Mouse (Mus musculus) embryonic stem cell, embryonic (primary cell): ENCODE measurements around the gene Pdcd1lg2.

Source experiments
- CTCF ChIA-PET, 4 experiments: fragments of 300-600 bp in 2 of 4; fragments of 350-600 bp in 2 of 4; sonication (Branson Sonifier 250); formaldehyde crosslinking; loops; one replicate each; lab custom pipeline; 2022; ENCODE audit warnings: inconsistent platforms in 2 of 4; lab: Charles Lee
- POLR2A ChIA-PET, 4 experiments: fragments of 300-600 bp in 2 of 4; fragments of 350-600 bp in 2 of 4; sonication (Branson Sonifier 250); formaldehyde crosslinking; loops; one replicate each; lab custom pipeline; 2022; ENCODE audit warnings: antibody characterized with exemption in 4 of 4, inconsistent platforms in 1 of 4; lab: Charles Lee

The Pdcd1lg2 gene

DNA sequence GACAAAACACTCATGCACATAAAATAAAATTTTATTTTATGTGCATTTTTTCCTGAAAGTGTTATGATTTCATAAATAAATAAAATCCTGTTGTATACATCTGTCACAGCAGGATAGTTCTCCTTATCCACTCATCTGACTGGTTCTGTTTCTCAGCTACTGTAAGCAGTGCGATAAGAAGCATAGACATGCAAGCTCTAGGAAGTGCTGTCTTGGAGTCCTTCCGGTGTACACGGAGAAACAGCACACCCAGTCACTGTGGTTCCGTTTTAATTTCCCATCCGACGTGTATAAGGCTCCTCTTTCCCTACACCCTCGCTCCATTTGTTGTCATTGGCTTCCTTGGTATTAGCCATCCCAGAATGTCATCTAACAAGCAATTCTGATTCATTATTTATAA is 87.2 kb downstream of the Pdcd1lg2 start:
- ChIA-PET CTCF (no interaction called here), POLR2A (interaction anchor here in 2 of 4 experiments (0.6 to 0.7 kb wide), 2 partner anchors 145 to 313 kb away, joined by 3 to 4 read pairs; no protein-coding TSS in a partner anchor)

DNA sequence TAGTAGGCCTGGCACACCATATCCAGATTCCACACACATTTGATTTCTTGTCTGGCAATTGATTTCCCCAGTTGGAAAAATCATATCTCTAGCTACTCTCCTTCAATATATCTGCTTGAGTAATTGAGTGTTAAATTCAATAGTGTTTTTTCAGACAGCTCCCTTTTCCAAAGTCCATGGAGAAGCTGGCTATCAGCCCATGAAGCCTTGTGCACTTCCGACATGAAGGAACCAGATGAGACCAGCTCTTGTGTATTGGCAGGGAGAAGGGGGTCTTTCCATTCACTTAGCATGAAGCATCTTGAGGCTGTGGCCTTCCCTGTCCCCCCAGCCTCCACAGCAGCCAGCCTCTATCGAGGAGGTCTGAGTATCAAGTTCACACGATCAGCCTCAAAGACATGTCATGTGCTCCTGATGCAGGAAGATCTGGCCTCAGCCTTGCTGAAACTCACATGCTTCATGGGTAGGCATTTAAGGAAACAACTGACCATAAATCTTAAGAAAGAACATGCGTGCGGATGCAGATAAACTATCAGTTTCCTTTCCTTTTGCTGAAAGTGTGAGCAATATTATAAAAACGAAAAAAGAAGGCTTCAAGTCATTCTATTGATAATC is 88.2 kb downstream of the Pdcd1lg2 start:
- CTCF ChIA-PET = no interaction called here

DNA sequence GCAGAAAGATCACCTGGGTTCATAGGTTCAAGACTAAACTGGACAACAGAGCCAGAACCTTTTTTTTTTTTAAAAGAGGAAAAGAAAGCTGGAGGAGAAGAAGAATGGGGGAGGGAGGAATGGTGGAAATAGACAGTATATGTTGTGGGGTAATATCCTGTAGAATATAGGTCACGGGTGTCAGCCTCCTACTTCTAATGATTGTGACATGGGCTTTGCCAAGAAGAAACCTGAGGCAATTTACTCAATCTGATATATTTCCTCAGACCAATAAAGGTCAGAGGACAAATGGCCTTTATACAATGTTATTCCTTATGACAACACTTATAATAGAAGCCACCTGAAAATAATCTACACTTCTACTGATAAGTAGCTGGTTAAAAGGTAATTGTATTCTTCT is 89.6 kb downstream of the Pdcd1lg2 start:
- ChIA-PET CTCF (interaction anchor here (0.5 to 3.4 kb wide), 23 partner anchors 9 to 436 kb away, joined by 3 to 40 read pairs (median 6); partner anchors contain the start of gene Ric1 (in 1 of the 4)), POLR2A (interaction anchor here in 2 of 4 experiments (0.7 to 2.7 kb wide), 4 partner anchors 16 to 1188 kb away, joined by 4 to 11 read pairs (median 6); no protein-coding TSS in a partner anchor)

More for the DNA sequence above, 88.2 kb downstream of the Pdcd1lg2 start:
- POLR2A ChIA-PET = no interaction called here

- ChIA-PET POLR2A (interaction anchor here in 3 of 4 experiments (0.6 to 2.7 kb wide), 19 partner anchors 15 to 1189 kb away, joined by 3 to 11 read pairs (median 4); partner anchors contain the start of gene Cdc37l1 (in 1 of the 3)), CTCF (interaction anchor here (0.5 to 3.4 kb wide), 88 partner anchors 8 to 1056 kb away, joined by 3 to 40 read pairs (median 4); partner anchors contain the start of genes Cd274 (in 2 of the 4), Plgrkt (in 2 of the 4), Ric1 (in 2 of the 4) and Rln1 (in 2 of the 4))
Measured at GRCm38 (mm10) chr19:29501106-29501505, 90.4 kb downstream of the Pdcd1lg2 start.

- CTCF ChIA-PET = interaction anchor here (0.5 to 3.4 kb wide), 93 partner anchors 8 to 1056 kb away, joined by 3 to 40 read pairs (median 4); partner anchors contain the start of genes Cd274 (in 3 of the 4), Plgrkt (in 3 of the 4), Ermp1 (in 2 of the 4) and Ric1 (in 2 of the 4)
- POLR2A ChIA-PET = interaction anchor here (0.6 to 2.7 kb wide), 20 partner anchors 14 to 682 kb away, joined by 3 to 11 read pairs (median 4); partner anchors contain the start of gene Cdc37l1 (in 1 of the 4)
Measured at GRCm38 (mm10) chr19:29501507-29501906, 90.8 kb downstream of the Pdcd1lg2 start.

DNA sequence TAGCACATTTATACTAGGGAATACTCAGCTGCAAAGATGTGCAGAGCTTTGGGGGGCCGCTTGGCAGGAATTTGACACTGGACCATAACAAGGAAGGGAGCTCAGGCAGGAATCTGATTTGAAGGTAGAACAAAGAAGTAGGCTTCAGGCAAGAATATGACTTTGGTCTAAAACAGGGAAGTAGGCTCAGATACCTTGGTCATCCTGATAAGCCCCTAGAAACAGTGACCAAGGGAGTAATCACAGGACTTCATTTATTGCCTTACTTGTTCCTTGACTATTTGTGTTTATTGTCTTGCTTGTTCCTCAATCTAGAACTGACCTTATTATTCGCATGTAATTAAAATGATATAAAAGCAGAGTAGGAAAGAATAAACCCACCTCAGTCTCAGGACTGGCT is 93.4 kb downstream of the Pdcd1lg2 start:
- POLR2A ChIA-PET = no interaction called here
- CTCF ChIA-PET = interaction anchor here in 2 of 4 experiments (0.6 to 1.0 kb wide), 3 partner anchors 9 to 237 kb away, joined by 3 to 9 read pairs (median 3); no protein-coding TSS in a partner anchor

GRCm38 (mm10) chr19:29505617-29506016 is 94.9 kb downstream of the Pdcd1lg2 start:
- CTCF ChIA-PET = interaction anchor here in 1 of 4 experiments (0.8 kb wide), 1 partner anchor 58 kb away, joined by 3 read pairs; no protein-coding TSS in a partner anchor
- POLR2A ChIA-PET = interaction anchor here in 2 of 4 experiments (1.1 kb wide), 2 partner anchors 10 to 17 kb away, joined by 3 to 4 read pairs; no protein-coding TSS in a partner anchor

- CTCF ChIA-PET = no interaction called here
- POLR2A ChIA-PET = no interaction called here
Measured at GRCm38 (mm10) chr19:29508208-29508607, 97.5 kb downstream of the Pdcd1lg2 start.

DNA sequence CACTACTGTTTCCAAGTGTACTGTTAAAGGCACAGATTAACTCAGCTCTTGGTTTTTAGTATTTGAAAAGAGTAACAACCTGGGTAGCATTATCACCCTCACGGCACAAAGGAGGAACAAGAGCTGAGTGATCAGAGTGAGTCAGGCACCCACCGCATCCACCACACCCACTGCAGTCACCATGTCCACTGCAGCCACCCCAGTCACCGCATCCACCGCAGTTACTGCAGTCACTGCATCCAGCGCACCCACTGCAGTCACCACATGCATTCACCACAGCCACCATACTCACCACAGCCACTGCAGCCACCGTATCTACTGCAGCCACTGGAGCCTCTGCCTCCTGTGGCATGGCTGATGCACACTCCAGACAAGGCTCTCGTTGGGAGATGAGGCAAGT is 99.1 kb downstream of the Pdcd1lg2 start:
- POLR2A ChIA-PET = interaction anchor here in 1 of 4 experiments (1.5 kb wide), 1 partner anchor 12 kb away, joined by 4 read pairs; the partner anchor contains the start of gene Ric1
- CTCF ChIA-PET = interaction anchor here in 2 of 4 experiments (0.9 to 1.3 kb wide), 2 partner anchors 9 to 154 kb away, joined by 3 to 4 read pairs; no protein-coding TSS in a partner anchor

DNA sequence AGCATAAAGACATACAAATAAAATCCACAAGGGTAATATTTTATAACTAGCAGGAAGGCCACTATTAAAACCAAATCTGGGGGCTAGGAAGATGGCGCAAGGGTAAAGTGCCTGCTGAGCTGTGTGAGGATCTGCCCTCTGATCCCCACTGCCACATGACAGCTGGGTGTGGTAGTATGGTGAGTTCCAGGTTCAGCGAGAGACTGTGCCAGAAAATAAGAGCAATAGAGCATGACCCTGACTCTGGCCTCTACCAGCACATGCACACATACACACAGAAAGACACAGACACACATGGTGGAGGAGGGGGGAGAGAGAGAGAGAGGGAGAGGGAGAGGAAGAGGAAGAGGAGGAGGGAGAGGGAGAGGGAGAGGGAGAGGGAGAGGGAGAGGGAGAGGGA is 101.1 kb downstream of the Pdcd1lg2 start:
- POLR2A ChIA-PET = interaction anchor here in 1 of 4 experiments (0.9 kb wide), 1 partner anchor 10 kb away, joined by 4 read pairs; no protein-coding TSS in a partner anchor
- CTCF ChIA-PET = no interaction called here

DNA sequence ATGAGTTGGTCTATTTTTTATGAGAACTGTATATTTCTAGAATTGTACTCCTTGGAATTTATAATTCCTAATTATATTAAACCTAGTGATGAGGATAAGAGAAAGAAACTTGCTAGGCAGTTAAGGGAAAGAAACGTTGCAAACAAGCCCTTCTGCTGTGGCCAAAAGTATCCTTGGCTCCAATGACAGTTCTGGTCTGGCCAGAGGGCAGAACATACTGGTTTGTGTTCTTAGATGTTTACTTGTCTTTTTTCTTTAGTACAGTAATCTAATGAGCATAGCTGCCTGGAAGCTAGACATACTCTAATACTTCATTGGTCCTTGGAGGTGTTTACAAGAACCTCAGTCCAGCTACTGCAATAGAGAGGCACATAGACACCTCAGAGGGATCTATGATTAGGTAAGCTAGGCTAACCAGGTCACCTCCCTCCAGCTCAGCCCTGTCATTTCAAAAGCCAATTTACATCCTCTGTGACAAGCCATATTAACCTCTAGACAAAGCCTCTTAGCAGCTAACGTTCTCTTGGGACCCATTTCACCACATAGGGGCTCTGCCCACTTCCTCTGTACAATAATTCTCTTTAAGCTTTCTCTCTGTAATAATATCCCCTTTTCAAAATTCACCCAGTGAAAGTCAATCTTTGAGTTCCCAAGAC is 102.5 kb downstream of the Pdcd1lg2 start:
- CTCF ChIA-PET = no interaction called here
- POLR2A ChIA-PET = interaction anchor here in 3 of 4 experiments (0.6 to 0.7 kb wide), 3 partner anchors 8 to 141 kb away, joined by 3 read pairs; partner anchors contain the start of gene Ric1 (in 1 of the 3)

DNA sequence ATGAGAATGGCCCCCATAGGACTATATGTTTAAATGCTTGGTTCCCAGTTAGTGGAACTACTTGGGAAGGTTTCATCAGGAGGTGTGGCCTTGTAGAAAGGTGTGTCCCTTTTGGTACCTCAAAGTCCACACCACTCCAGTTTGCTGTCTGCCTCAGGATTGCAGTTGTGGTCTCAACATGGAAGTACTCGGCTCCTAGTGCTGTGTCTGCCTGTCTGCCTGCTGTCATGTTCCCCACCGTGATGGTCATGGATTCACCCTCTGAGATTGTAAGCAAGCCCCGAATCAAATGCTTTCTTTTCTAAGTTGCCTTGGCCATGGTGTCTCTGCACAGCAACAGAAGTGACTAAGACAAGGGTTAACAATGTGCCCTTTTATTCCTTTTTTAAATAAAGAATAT is 103.4 kb downstream of the Pdcd1lg2 start:
- CTCF ChIA-PET = no interaction called here
- POLR2A ChIA-PET = no interaction called here

DNA sequence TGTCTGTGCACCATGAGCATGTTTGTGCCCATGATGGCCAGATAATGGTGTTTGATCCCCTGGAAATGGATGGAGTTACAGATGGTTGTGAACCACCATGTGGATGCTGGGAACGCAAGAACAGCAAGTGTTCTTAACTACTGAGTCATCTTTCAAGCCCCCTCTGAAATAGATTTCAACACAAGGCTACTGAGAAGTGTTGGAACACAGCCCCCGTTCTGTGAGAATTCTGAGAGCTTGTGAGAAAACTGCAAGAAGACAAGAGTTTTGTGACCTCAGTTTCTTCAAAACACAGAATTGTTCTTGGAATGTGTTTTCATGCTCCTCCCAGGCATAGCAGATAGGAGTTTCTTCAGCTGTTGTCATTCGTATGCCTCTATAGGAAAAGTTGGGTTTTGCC is 104.7 kb downstream of the Pdcd1lg2 start:
- ChIA-PET POLR2A (interaction anchor here in 3 of 4 experiments (0.6 to 4.0 kb wide), 7 partner anchors 10 to 448 kb away, joined by 3 to 11 read pairs (median 3); no protein-coding TSS in a partner anchor), CTCF (interaction anchor here in 2 of 4 experiments (1.0 to 1.4 kb wide), 2 partner anchors 14 kb away, joined by 4 to 15 read pairs; no protein-coding TSS in a partner anchor)

DNA sequence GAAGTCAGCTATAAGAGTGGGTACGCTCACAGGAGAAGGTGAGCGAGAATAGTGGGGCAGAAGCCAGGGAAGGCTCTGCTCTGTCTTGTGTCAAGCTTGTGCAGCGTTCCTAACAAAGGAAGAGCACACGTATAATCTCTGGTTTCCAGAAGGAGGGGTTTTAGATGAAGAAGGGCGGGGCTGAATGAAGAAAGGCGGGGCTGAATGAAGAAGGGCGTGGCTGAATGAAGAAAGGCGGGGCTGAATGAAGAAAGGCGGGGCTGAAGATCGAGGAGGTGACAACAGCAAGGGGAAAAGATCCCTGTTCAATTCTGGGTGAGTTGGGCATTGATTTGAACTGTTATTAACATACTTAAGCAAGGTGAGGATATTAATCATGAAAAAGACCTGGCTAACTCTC is 105.3 kb downstream of the Pdcd1lg2 start:
- CTCF ChIA-PET = interaction anchor here in 2 of 4 experiments (1.0 to 1.4 kb wide), 2 partner anchors 14 kb away, joined by 4 to 15 read pairs; no protein-coding TSS in a partner anchor

DNA sequence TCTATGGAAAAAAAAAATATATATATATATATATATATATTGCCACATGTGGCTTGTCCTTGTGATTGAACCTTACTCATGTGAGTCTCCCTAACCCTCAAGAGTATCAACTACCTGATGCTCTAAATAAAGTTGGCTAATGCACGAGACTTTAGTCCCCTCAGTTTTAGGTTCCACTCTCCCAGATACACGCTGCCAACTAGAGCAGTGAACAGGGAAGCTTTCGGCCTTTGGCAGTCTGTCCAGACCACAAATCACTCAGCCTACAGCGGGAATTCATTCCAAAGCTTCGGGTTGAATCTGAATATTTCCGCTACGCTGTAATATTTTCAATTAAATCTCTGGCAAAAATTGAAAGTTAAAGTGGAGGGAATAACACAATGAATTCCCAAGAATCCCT is 107.7 kb downstream of the Pdcd1lg2 start:
- POLR2A ChIA-PET = interaction anchor here in 2 of 4 experiments (0.5 to 4.0 kb wide), 4 partner anchors 18 to 224 kb away, joined by 3 to 11 read pairs (median 3); no protein-coding TSS in a partner anchor
- CTCF ChIA-PET = no interaction called here

More for the DNA sequence above, 105.3 kb downstream of the Pdcd1lg2 start:
- POLR2A ChIA-PET = interaction anchor here in 3 of 4 experiments (0.6 to 4.0 kb wide), 7 partner anchors 10 to 449 kb away, joined by 3 to 11 read pairs (median 3); no protein-coding TSS in a partner anchor

DNA sequence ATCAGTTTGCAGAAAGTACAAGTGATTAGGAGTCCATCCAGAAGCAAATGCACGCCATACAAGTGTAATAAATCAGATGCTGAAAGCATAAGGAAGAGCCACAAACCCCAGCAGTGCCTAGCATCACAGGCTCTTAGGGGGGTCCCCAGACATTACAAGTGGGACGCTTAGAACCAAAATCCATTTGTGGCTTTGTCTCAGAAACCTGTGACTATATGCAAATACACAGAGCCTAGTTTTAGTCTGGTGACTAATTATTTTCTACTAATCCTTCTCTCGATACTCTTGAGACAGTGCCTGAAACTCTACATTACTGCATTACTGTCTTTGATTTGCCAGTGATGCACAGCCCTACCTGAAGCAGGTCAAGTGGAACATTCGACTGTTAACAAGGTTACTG is 108.2 kb downstream of the Pdcd1lg2 start:
- POLR2A ChIA-PET = no interaction called here
- CTCF ChIA-PET = no interaction called here
